Mouse (Mus musculus): ENCODE results near the gene Ppfibp1. TPM values are rescaled to one million over a fixed set of nuclear protein-coding genes. Genes with fewer than 3 reads are reported as not detected.

The Ppfibp1 gene
- total RNA-seq, 1 experiment from 2014 or later: 29.1 TPM

GRCm38 (mm10) chr6:146965139-146965772, 77.0 kb downstream of the Ppfibp1 start:
- no peak for ATAC-seq (replicated peaks in 1 of 2; ENCODE audit: insufficient read depth in 1 of 2, low FRiP score in 2 of 2, low TSS enrichment in 1 of 2, low read depth in 1 of 2, poor library complexity in 2 of 2, severe bottlenecking in 2 of 2)

- no peak for ATAC-seq (replicated peaks in 1 of 2; ENCODE audit: insufficient read depth in 1 of 2, low FRiP score in 2 of 2, low TSS enrichment in 1 of 2, low read depth in 1 of 2, poor library complexity in 2 of 2, severe bottlenecking in 2 of 2)
Observed at GRCm38 (mm10) chr6:146966446-146967019, 78.2 kb downstream of the Ppfibp1 start.

GRCm38 (mm10) chr6:146967836-146968235, 79.5 kb downstream of the Ppfibp1 start:
- no peak for ATAC-seq (replicated peaks in 1 of 2; ENCODE audit: insufficient read depth in 1 of 2, low FRiP score in 2 of 2, low TSS enrichment in 1 of 2, low read depth in 1 of 2, poor library complexity in 2 of 2, severe bottlenecking in 2 of 2)

- no peak for ATAC-seq (replicated peaks in 1 of 2; ENCODE audit: insufficient read depth in 1 of 2, low FRiP score in 2 of 2, low TSS enrichment in 1 of 2, low read depth in 1 of 2, poor library complexity in 2 of 2, severe bottlenecking in 2 of 2)
Observed at GRCm38 (mm10) chr6:146970811-146971210, 82.5 kb downstream of the Ppfibp1 start.

- ATAC-seq (replicated peaks in 1 of 2; ENCODE audit: insufficient read depth in 1 of 2, low FRiP score in 2 of 2, low TSS enrichment in 1 of 2, low read depth in 1 of 2, poor library complexity in 2 of 2, severe bottlenecking in 2 of 2): no peak; a peak in 1 of 4 replicates
Observed at GRCm38 (mm10) chr6:146971366-146971765, 83.1 kb downstream of the Ppfibp1 start.

GRCm38 (mm10) chr6:146972009-146972408, 83.7 kb downstream of the Ppfibp1 start:
- no peak for ATAC-seq (replicated peaks in 1 of 2; ENCODE audit: insufficient read depth in 1 of 2, low FRiP score in 2 of 2, low TSS enrichment in 1 of 2, low read depth in 1 of 2, poor library complexity in 2 of 2, severe bottlenecking in 2 of 2)

GRCm38 (mm10) chr6:146972740-146973139, 84.5 kb downstream of the Ppfibp1 start:
- no peak for ATAC-seq (replicated peaks in 1 of 2; ENCODE audit: insufficient read depth in 1 of 2, low FRiP score in 2 of 2, low TSS enrichment in 1 of 2, low read depth in 1 of 2, poor library complexity in 2 of 2, severe bottlenecking in 2 of 2)

- ATAC-seq (replicated peaks in 1 of 2; ENCODE audit: insufficient read depth in 1 of 2, low FRiP score in 2 of 2, low TSS enrichment in 1 of 2, low read depth in 1 of 2, poor library complexity in 2 of 2, severe bottlenecking in 2 of 2): no peak
Observed at GRCm38 (mm10) chr6:146973406-146973805, 85.1 kb downstream of the Ppfibp1 start.

GRCm38 (mm10) chr6:146973830-146974229, 85.5 kb downstream of the Ppfibp1 start:
- no peak for ATAC-seq (replicated peaks in 1 of 2; ENCODE audit: insufficient read depth in 1 of 2, low FRiP score in 2 of 2, low TSS enrichment in 1 of 2, low read depth in 1 of 2, poor library complexity in 2 of 2, severe bottlenecking in 2 of 2)

- no peak for ATAC-seq (replicated peaks in 1 of 2; ENCODE audit: insufficient read depth in 1 of 2, low FRiP score in 2 of 2, low TSS enrichment in 1 of 2, low read depth in 1 of 2, poor library complexity in 2 of 2, severe bottlenecking in 2 of 2)
Observed at GRCm38 (mm10) chr6:146976446-146976845, 88.2 kb downstream of the Ppfibp1 start.

- ATAC-seq (replicated peaks in 1 of 2; ENCODE audit: insufficient read depth in 1 of 2, low FRiP score in 2 of 2, low TSS enrichment in 1 of 2, low read depth in 1 of 2, poor library complexity in 2 of 2, severe bottlenecking in 2 of 2): no peak
Observed at GRCm38 (mm10) chr6:146978691-146979114, 90.4 kb downstream of the Ppfibp1 start.

- ATAC-seq (replicated peaks in 1 of 2; ENCODE audit: insufficient read depth in 1 of 2, low FRiP score in 2 of 2, low TSS enrichment in 1 of 2, low read depth in 1 of 2, poor library complexity in 2 of 2, severe bottlenecking in 2 of 2): no peak
Observed at GRCm38 (mm10) chr6:146979115-146979744, 90.9 kb downstream of the Ppfibp1 start.

GRCm38 (mm10) chr6:146979953-146980352, 91.7 kb downstream of the Ppfibp1 start:
- ATAC-seq (replicated peaks in 1 of 2; ENCODE audit: insufficient read depth in 1 of 2, low FRiP score in 2 of 2, low TSS enrichment in 1 of 2, low read depth in 1 of 2, poor library complexity in 2 of 2, severe bottlenecking in 2 of 2): no peak

- ATAC-seq (replicated peaks in 1 of 2; ENCODE audit: insufficient read depth in 1 of 2, low FRiP score in 2 of 2, low TSS enrichment in 1 of 2, low read depth in 1 of 2, poor library complexity in 2 of 2, severe bottlenecking in 2 of 2): no peak
Observed at GRCm38 (mm10) chr6:146981249-146981835, 93.1 kb downstream of the Ppfibp1 start.

- no peak for ATAC-seq (replicated peaks in 1 of 2; ENCODE audit: insufficient read depth in 1 of 2, low FRiP score in 2 of 2, low TSS enrichment in 1 of 2, low read depth in 1 of 2, poor library complexity in 2 of 2, severe bottlenecking in 2 of 2)
Observed at GRCm38 (mm10) chr6:146984569-146984968, 96.3 kb downstream of the Ppfibp1 start.

GRCm38 (mm10) chr6:146994236-146994635, 105.9 kb downstream of the Ppfibp1 start:
- no peak; a peak in 1 of 4 replicates for ATAC-seq (replicated peaks in 1 of 2; ENCODE audit: insufficient read depth in 1 of 2, low FRiP score in 2 of 2, low TSS enrichment in 1 of 2, low read depth in 1 of 2, poor library complexity in 2 of 2, severe bottlenecking in 2 of 2)

GRCm38 (mm10) chr6:146995391-146995790, 107.1 kb downstream of the Ppfibp1 start:
- no peak for ATAC-seq (replicated peaks in 1 of 2; ENCODE audit: insufficient read depth in 1 of 2, low FRiP score in 2 of 2, low TSS enrichment in 1 of 2, low read depth in 1 of 2, poor library complexity in 2 of 2, severe bottlenecking in 2 of 2)

- ATAC-seq (replicated peaks in 1 of 2; ENCODE audit: insufficient read depth in 1 of 2, low FRiP score in 2 of 2, low TSS enrichment in 1 of 2, low read depth in 1 of 2, poor library complexity in 2 of 2, severe bottlenecking in 2 of 2): no peak
Observed at GRCm38 (mm10) chr6:146995878-146996277, 107.6 kb downstream of the Ppfibp1 start.
